Mouse (Mus musculus) liver, embryonic 14.5 days (tissue): ENCODE data around the gene Tgfbr1. TPM values are rescaled to one million over a fixed set of nuclear protein-coding genes. Genes with fewer than 3 reads are reported as not detected.

Source experiments
- ATAC-seq: fragments of 200-750 bp; cut with Nextera tagmentation; 2 replicates; pipeline ENCODE4 v1.8.0; 2017; ENCODE audit warnings: moderate number of reproducible peaks, mild to moderate bottlenecking, moderate library complexity; ENCODE audit not compliant: insufficient read depth
- DNase-seq, 3 experiments: peaks; one replicate each; pipeline ENCODE4 v3.0.0-alpha.2; 2012 to 2013; ENCODE audit warnings: low read depth in 3 of 3, low spot score in 3 of 3
- H3K27ac ChIP-seq: fragments of 300-500 bp; sonication (generic); 2 replicates; pipeline ENCODE4 v1.5.1; 2014; ENCODE audit warnings: moderate library complexity, mild to moderate bottlenecking, control low read depth, inconsistent platforms
- H3K27me3 ChIP-seq: fragments of 300-500 bp; sonication (generic); 2 replicates; pipeline ENCODE4 v1.6.1; 2014; ENCODE audit warnings: mild to moderate bottlenecking, low read length, moderate library complexity; ENCODE audit not compliant: control insufficient read depth, insufficient read depth
- H3K36me3 ChIP-seq: fragments of 300-500 bp; sonication (generic); replicated peaks from 2 replicates; pipeline ENCODE4 v1.6.1; 2014; ENCODE audit warnings: low read depth; ENCODE audit not compliant: control insufficient read depth, insufficient read depth
- H3K4me1 ChIP-seq, 2 experiments: fragments of 200-500 bp in 1 of 2; fragments of 300-500 bp in 1 of 2; sonication (generic) in 1 of 2; replicated peaks; 2 replicates each; pipeline ENCODE4 v1.6.1; 2012 to 2014; ENCODE audit warnings: antibody characterized with exemption in 1 of 2, inconsistent platforms in 1 of 2, low read length in 1 of 2; ENCODE audit not compliant: control insufficient read depth in 2 of 2, insufficient read depth in 2 of 2
- H3K4me2 ChIP-seq: fragments of 300-500 bp; sonication (generic); 2 replicates; pipeline ENCODE4 v1.6.1; 2014; ENCODE audit warnings: low read depth, mild to moderate bottlenecking, control low read depth, moderate library complexity
- H3K4me3 ChIP-seq, 2 experiments: fragments of 200-500 bp in 1 of 2; fragments of 300-500 bp in 1 of 2; sonication (generic) in 1 of 2; 2 replicates each; pipeline ENCODE4 v1.5.1; 2012 to 2014; ENCODE audit warnings: low read depth in 2 of 2, low read length in 2 of 2, mild to moderate bottlenecking in 2 of 2, control low read depth in 1 of 2, inconsistent platforms in 1 of 2, moderate library complexity in 1 of 2; ENCODE audit not compliant: insufficient read depth in 1 of 2
- H3K9ac ChIP-seq: fragments of 300-500 bp; sonication (generic); replicated peaks from 2 replicates; pipeline ENCODE4 v1.6.1; 2014; ENCODE audit warnings: mild to moderate bottlenecking, control low read depth, moderate library complexity
- H3K9me3 ChIP-seq: fragments of 300-500 bp; sonication (generic); 2 replicates; pipeline ENCODE4 v1.6.1; 2016; ENCODE audit warnings: low read length, mixed read lengths; ENCODE audit not compliant: control insufficient read depth
- CTCF ChIP-seq: IDR thresholded peaks from 2 replicates; pipeline ENCODE4 v1.5.1; 2016; ENCODE audit warnings: antibody characterized with exemption, low read depth, control low read depth
- EP300 ChIP-seq: IDR thresholded peaks from 2 replicates; pipeline ENCODE4 v1.6.1; 2016; ENCODE audit warnings: antibody characterized with exemption, low read depth
- WGBS: fragments of 180-500 bp; shearing (Covaris S2); extraction: QIAGEN DNeasy Blood & Tissue Kit; methylation state at CpG from one replicate; pipeline ENCODE4 v1.1.7; 2014; ENCODE audit not compliant: insufficient replicate concordance; 5-methylcytosine and 5-hydroxymethylcytosine counted together
- polyA plus RNA-seq, 2 experiments: library from polyadenylated mRNA; depleted of rRNA in 1 of 2; stranded (reverse) in 1 of 2; unstranded in 1 of 2; fragments of >200 nt; fragmentation: Nextera tagmentation in 1 of 2; extraction: Ambion mirVana in 1 of 2; gene quantifications; 2 replicates each; pipeline versions ENCODE4 v1.2.1 to v1.2.3; 2012 to 2014

Gene Tgfbr1
- polyA plus RNA-seq, 2 experiments: 3.2 to 5.7 TPM

GRCm38 (mm10) chr4:47422194-47422593, 69.2 kb downstream of the Tgfbr1 start:
- no peak for TF ChIP-seq CTCF
- no peak for TF ChIP-seq EP300
- no peaks in the 10 kb centered on the region for H3K27me3 ChIP-seq
- no peak overlapping the region for H3K4me2 ChIP-seq
- DNase-seq (no peak), ATAC-seq (peak; percentile 63)
- no peaks in the 10 kb centered on the region for H3K9me3 ChIP-seq
- no peak overlapping the region for H3K27ac ChIP-seq
- H3K4me3 ChIP-seq: no peak overlapping the region
- peaks cover 0 to 8% of the 10 kb centered on the region in 2 experiments; a peak in 2 of 4 replicates for H3K4me1 ChIP-seq
- no peaks in the 10 kb centered on the region for H3K36me3 ChIP-seq
- H3K9ac ChIP-seq: no peak overlapping the region
- 7% methylated on average over 3 of the region's 3 CpGs for whole genome bisulfite sequencing

GRCm38 (mm10) chr4:47422946-47423345, 69.9 kb downstream of the Tgfbr1 start:
- TF ChIP-seq CTCF: no peak
- no peak for TF ChIP-seq EP300
- Histone ChIP-seq H3K9ac (no peak overlapping the region), H3K4me1 (peaks cover 0 to 8% of the 10 kb centered on the region in 2 experiments; a peak in 2 of 4 replicates), H3K9me3 (no peaks in the 10 kb centered on the region), H3K4me2 (no peak overlapping the region), H3K27me3 (no peaks in the 10 kb centered on the region), H3K36me3 (no peaks in the 10 kb centered on the region), H3K4me3 (no peak overlapping the region), H3K27ac (no peak overlapping the region)
- WGBS: 57% methylated on average over 3 of the region's 3 CpGs
- ATAC-seq (no peak), DNase-seq (no peak)

DNA sequence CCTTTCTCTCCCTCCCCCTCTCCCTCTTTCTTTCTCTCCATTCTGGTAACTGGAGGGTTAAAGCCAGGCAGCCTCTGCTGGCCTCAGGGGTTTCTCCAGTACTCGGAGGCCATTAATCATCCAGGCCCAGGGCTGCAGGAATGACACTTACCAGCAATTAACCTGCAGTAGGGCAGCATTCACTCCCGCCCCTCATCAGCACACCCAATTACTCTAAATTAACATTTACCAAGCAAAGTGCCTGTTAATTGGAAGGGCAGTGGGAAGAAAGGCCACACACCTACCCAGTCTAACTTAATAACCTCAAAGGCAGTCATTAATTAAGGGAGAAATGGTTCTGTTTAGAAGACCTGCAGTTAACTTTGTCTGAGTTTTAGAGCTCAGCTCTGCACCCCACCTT, 71.4 kb downstream of the Tgfbr1 start:
- H3K4me1 ChIP-seq: peaks cover 0 to 8% of the 10 kb centered on the region in 2 experiments; a peak in 2 of 4 replicates
- no peak overlapping the region for H3K27ac ChIP-seq
- no peaks in the 10 kb centered on the region for H3K27me3 ChIP-seq
- TF ChIP-seq EP300 (no peak), CTCF (no peak)
- H3K9ac ChIP-seq: no peak overlapping the region
- no peak for ATAC-seq
- no peak overlapping the region for H3K4me2 ChIP-seq
- no peaks in the 10 kb centered on the region for H3K9me3 ChIP-seq
- no peaks in the 10 kb centered on the region for H3K36me3 ChIP-seq
- 32% methylated on average over 2 of the region's 2 CpGs for WGBS
- no peak overlapping the region for H3K4me3 ChIP-seq
- DNase-seq: no peak

GRCm38 (mm10) chr4:47425247-47425830, 72.3 kb downstream of the Tgfbr1 start:
- H3K4me1 ChIP-seq: peaks cover 0 to 8% of the 10 kb centered on the region in 2 experiments; a peak in 2 of 4 replicates
- no peak for DNase-seq
- H3K36me3 ChIP-seq: no peaks in the 10 kb centered on the region
- H3K4me2 ChIP-seq: no peak overlapping the region
- H3K27ac ChIP-seq: no peak overlapping the region
- H3K27me3 ChIP-seq: no peaks in the 10 kb centered on the region
- no peak for ATAC-seq
- no peak overlapping the region for H3K4me3 ChIP-seq
- H3K9ac ChIP-seq: no peak overlapping the region
- 68% methylated on average over 16 of the region's 16 CpGs for WGBS
- no peaks in the 10 kb centered on the region for H3K9me3 ChIP-seq
- TF ChIP-seq EP300: no peak
- no peak for TF ChIP-seq CTCF

DNA sequence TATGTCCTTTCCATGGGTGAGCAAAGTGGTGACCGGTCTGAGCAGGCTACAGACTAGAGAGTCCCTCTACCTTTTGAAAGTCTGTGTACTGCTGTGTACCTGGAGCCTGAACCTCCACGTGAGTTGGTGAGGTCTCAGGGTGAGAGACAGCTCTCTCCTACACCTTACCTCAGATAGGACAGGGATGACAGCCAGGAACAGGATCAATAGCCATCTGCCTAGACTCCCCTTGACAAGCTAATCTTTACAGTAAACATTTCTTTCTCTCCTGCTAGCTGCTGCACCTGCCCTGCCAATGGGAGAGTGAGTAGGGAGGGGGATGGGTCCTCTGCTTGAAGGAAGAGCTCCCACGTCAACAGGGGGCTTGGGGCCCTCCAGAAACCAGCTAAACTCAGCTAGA, 74.6 kb downstream of the Tgfbr1 start:
- ATAC-seq: no peak
- no peak overlapping the region for H3K4me2 ChIP-seq
- no peak overlapping the region for H3K9ac ChIP-seq
- DNase-seq: no peak
- no peaks in the 10 kb centered on the region for H3K36me3 ChIP-seq
- WGBS: 47% methylated on average over 3 of the region's 3 CpGs
- TF ChIP-seq CTCF (no peak), EP300 (no peak)
- H3K4me3 ChIP-seq: no peak overlapping the region
- H3K27me3 ChIP-seq: no peaks in the 10 kb centered on the region
- H3K9me3 ChIP-seq: no peaks in the 10 kb centered on the region
- H3K27ac ChIP-seq: no peak overlapping the region
- peaks cover 0 to under 1% of the 10 kb centered on the region in 2 experiments; a peak in 1 of 4 replicates for H3K4me1 ChIP-seq
